Mouse (Mus musculus): ENCODE results near the gene Cryzl1. TPM values are rescaled to one million over a fixed set of nuclear protein-coding genes. Genes with fewer than 3 reads are reported as not detected.
A peak's percentile ranks its signal among the peaks of the same experiment; 100 is the strongest.

Gene Cryzl1
- polyA plus RNA-seq, 1 experiment, result 27.0 TPM

- Histone ChIP-seq H3K4me3 (ENCODE audit: control insufficient read depth, low read depth, low read length) (no peak overlapping the region), H3K27me3 (ENCODE audit: control insufficient read depth, insufficient read depth, low read length) (no peaks in the 10 kb centered on the region), H3K36me3 (ENCODE audit: control insufficient read depth, insufficient read depth, low read length) (peaks cover 5% of the 10 kb centered on the region), H3K4me1 (ENCODE audit: control insufficient read depth, insufficient read depth, low read length) (no peaks in the 10 kb centered on the region; the same call in 1 of the 2 replicates), H3K27ac (ENCODE audit: control insufficient read depth, insufficient read depth, low read depth, low read length) (peak overlapping the region; percentile 49; the same call in 1 of the 2 replicates)
- TF ChIP-seq CTCF (IDR thresholded peaks at IDR 0.05; ENCODE audit: control insufficient read depth, insufficient read depth, insufficient replicate concordance, low read depth, low read length) (no peak), POLR2A (IDR thresholded peaks at IDR 0.05; ENCODE audit: control insufficient read depth, low read depth, low read length) (no peak)
Observed at GRCm38 (mm10) chr16:91640171-91640570, 88.6 kb downstream of the Cryzl1 start.

GRCm38 (mm10) chr16:91639636-91640035 lies 89.1 kb downstream of the Cryzl1 start:
- Histone ChIP-seq H3K4me1 (ENCODE audit: control insufficient read depth, insufficient read depth, low read length) (no peaks in the 10 kb centered on the region; the same call in 1 of the 2 replicates), H3K27ac (ENCODE audit: control insufficient read depth, insufficient read depth, low read depth, low read length) (peak overlapping the region; percentile 40; the same call in 1 of the 2 replicates), H3K27me3 (ENCODE audit: control insufficient read depth, insufficient read depth, low read length) (no peaks in the 10 kb centered on the region), H3K4me3 (ENCODE audit: control insufficient read depth, low read depth, low read length) (no peak overlapping the region), H3K36me3 (ENCODE audit: control insufficient read depth, insufficient read depth, low read length) (peaks cover 6% of the 10 kb centered on the region)
- TF ChIP-seq POLR2A (IDR thresholded peaks at IDR 0.05; ENCODE audit: control insufficient read depth, low read depth, low read length), result no peak
- no peak for TF ChIP-seq CTCF (IDR thresholded peaks at IDR 0.05; ENCODE audit: control insufficient read depth, insufficient read depth, insufficient replicate concordance, low read depth, low read length)

Other genes starting within 250 kb of the Cryzl1 start
- gene Ifnar1, start 243.7 kb downstream of the Cryzl1 start, polyA plus RNA-seq (2012; rRNA removed), result 6.7 and 7.9 TPM in 2 replicates
- 11.4 and 12.4 TPM in 2 replicates for gene Ifngr2, start 181.9 kb downstream of the Cryzl1 start, polyA plus RNA-seq (2012; rRNA removed)
- gene Tmem50b, start 131.2 kb downstream of the Cryzl1 start, polyA plus RNA-seq (2012; rRNA removed), result 50.6 and 54.1 TPM in 2 replicates
- gene Dnajc28, start 109.9 kb downstream of the Cryzl1 start, polyA plus RNA-seq (2012; rRNA removed), result 9.0 and 12.5 TPM in 2 replicates
- 22.5 and 24.1 TPM in 2 replicates for gene Gart, start 82.0 kb downstream of the Cryzl1 start, polyA plus RNA-seq (2012; rRNA removed)
- 94.4 and 114 TPM in 2 replicates for gene Son, start 81.5 kb downstream of the Cryzl1 start, polyA plus RNA-seq (2012; rRNA removed)
- 45.4 and 45.8 TPM in 2 replicates for gene Donson, start 40.2 kb downstream of the Cryzl1 start, polyA plus RNA-seq (2012; rRNA removed)
- gene Itsn1, start 306 bp upstream of the Cryzl1 start, polyA plus RNA-seq (2012; rRNA removed), result 30.5 and 31.7 TPM in 2 replicates

All from testis, adult 2 months (tissue).